Mouse (Mus musculus) liver, embryonic 14.5 days (tissue): ENCODE data around the gene Slc51b. TPM values are rescaled to one million over a fixed set of nuclear protein-coding genes. Genes with fewer than 3 reads are reported as not detected.
A peak's percentile ranks its signal among the peaks of the same experiment; 100 is the strongest.

ENCODE experiments used
- ATAC-seq: fragments of 200-750 bp; cut with Nextera tagmentation; 2 replicates; pipeline ENCODE4 v1.8.0; 2017; ENCODE audit warnings: moderate number of reproducible peaks, mild to moderate bottlenecking, moderate library complexity; ENCODE audit not compliant: insufficient read depth
- DNase-seq, 3 experiments: peaks; one replicate each; pipeline ENCODE4 v3.0.0-alpha.2; 2012 to 2013; ENCODE audit warnings: low read depth in 3 of 3, low spot score in 3 of 3
- H3K27ac ChIP-seq: fragments of 300-500 bp; sonication (generic); 2 replicates; pipeline ENCODE4 v1.5.1; 2014; ENCODE audit warnings: moderate library complexity, mild to moderate bottlenecking, control low read depth, inconsistent platforms
- H3K27me3 ChIP-seq: fragments of 300-500 bp; sonication (generic); 2 replicates; pipeline ENCODE4 v1.6.1; 2014; ENCODE audit warnings: mild to moderate bottlenecking, low read length, moderate library complexity; ENCODE audit not compliant: control insufficient read depth, insufficient read depth
- H3K36me3 ChIP-seq: fragments of 300-500 bp; sonication (generic); replicated peaks from 2 replicates; pipeline ENCODE4 v1.6.1; 2014; ENCODE audit warnings: low read depth; ENCODE audit not compliant: control insufficient read depth, insufficient read depth
- H3K4me1 ChIP-seq, 2 experiments: fragments of 200-500 bp in 1 of 2; fragments of 300-500 bp in 1 of 2; sonication (generic) in 1 of 2; replicated peaks; 2 replicates each; pipeline ENCODE4 v1.6.1; 2012 to 2014; ENCODE audit warnings: antibody characterized with exemption in 1 of 2, inconsistent platforms in 1 of 2, low read length in 1 of 2; ENCODE audit not compliant: control insufficient read depth in 2 of 2, insufficient read depth in 2 of 2
- H3K4me2 ChIP-seq: fragments of 300-500 bp; sonication (generic); 2 replicates; pipeline ENCODE4 v1.6.1; 2014; ENCODE audit warnings: low read depth, mild to moderate bottlenecking, control low read depth, moderate library complexity
- H3K4me3 ChIP-seq, 2 experiments: fragments of 200-500 bp in 1 of 2; fragments of 300-500 bp in 1 of 2; sonication (generic) in 1 of 2; 2 replicates each; pipeline ENCODE4 v1.5.1; 2012 to 2014; ENCODE audit warnings: low read depth in 2 of 2, low read length in 2 of 2, mild to moderate bottlenecking in 2 of 2, control low read depth in 1 of 2, inconsistent platforms in 1 of 2, moderate library complexity in 1 of 2; ENCODE audit not compliant: insufficient read depth in 1 of 2
- H3K9ac ChIP-seq: fragments of 300-500 bp; sonication (generic); replicated peaks from 2 replicates; pipeline ENCODE4 v1.6.1; 2014; ENCODE audit warnings: mild to moderate bottlenecking, control low read depth, moderate library complexity
- H3K9me3 ChIP-seq: fragments of 300-500 bp; sonication (generic); 2 replicates; pipeline ENCODE4 v1.6.1; 2016; ENCODE audit warnings: low read length, mixed read lengths; ENCODE audit not compliant: control insufficient read depth
- CTCF ChIP-seq: IDR thresholded peaks from 2 replicates; pipeline ENCODE4 v1.5.1; 2016; ENCODE audit warnings: antibody characterized with exemption, low read depth, control low read depth
- EP300 ChIP-seq: IDR thresholded peaks from 2 replicates; pipeline ENCODE4 v1.6.1; 2016; ENCODE audit warnings: antibody characterized with exemption, low read depth
- WGBS: fragments of 180-500 bp; shearing (Covaris S2); extraction: QIAGEN DNeasy Blood & Tissue Kit; methylation state at CpG from one replicate; pipeline ENCODE4 v1.1.7; 2014; ENCODE audit not compliant: insufficient replicate concordance; 5-methylcytosine and 5-hydroxymethylcytosine counted together
- polyA plus RNA-seq, 2 experiments: library from polyadenylated mRNA; depleted of rRNA in 1 of 2; stranded (reverse) in 1 of 2; unstranded in 1 of 2; fragments of >200 nt; fragmentation: Nextera tagmentation in 1 of 2; extraction: Ambion mirVana in 1 of 2; gene quantifications; 2 replicates each; pipeline versions ENCODE4 v1.2.1 to v1.2.3; 2012 to 2014

Slc51b gene
- polyA plus RNA-seq, 2 experiments, result 0.04 TPM; not detected in 1

GRCm38 (mm10) chr9:65435671-65436301, 13.0 kb upstream of the Slc51b start, which contains the start of gene Mtfmt:
TSS of gene Mtfmt (plus strand) at chr9:65435782.
- peak within 1 kb of the TSS; percentile 76 for H3K9ac ChIP-seq
- H3K27me3 ChIP-seq, result no peaks in the 10 kb centered on the region
- WGBS, result under 1% methylated on average over 54 of the region's 54 CpGs
- no peak within 1 kb of the TSS for H3K27ac ChIP-seq
- H3K9me3 ChIP-seq, result no peaks in the 10 kb centered on the region
- DNase-seq, result peak; percentile 85 to 92 (median 85)
- no peaks in the 10 kb centered on the region for H3K36me3 ChIP-seq
- ATAC-seq, result peak; percentile 93
- H3K4me3 ChIP-seq, result peak within 1 kb of the TSS; percentile 73 to 80
- peaks cover 4% of the 10 kb centered on the region in 2 experiments; a peak in 1 of 4 replicates for H3K4me1 ChIP-seq
- peak within 1 kb of the TSS; percentile 75 for H3K4me2 ChIP-seq
- TF ChIP-seq EP300 (no peak), CTCF (no peak)

DNA sequence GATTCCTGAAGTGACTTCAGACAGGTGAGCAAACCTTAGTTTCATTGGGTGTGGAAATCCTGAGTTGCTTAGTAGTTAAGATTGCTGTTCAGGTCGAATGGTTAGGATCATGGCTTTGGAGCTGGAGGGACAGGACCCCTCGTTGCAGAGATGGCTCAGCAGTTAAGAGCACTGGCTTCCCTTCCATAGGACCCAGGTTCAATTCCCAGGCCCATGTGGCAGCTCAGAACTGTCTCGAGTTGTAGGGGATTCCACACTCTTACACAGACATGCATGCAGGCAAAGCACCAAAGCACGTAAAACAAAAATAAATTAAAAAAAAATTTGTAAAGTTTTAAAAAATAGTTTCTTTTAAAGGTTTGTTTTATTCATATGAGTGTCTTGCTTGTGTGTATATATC, 12.5 kb upstream of the Slc51b start:
- Histone ChIP-seq H3K27ac (no peak overlapping the region), H3K4me2 (no peak overlapping the region; the same call in 1 of the 2 replicates), H3K9me3 (no peaks in the 10 kb centered on the region), H3K36me3 (no peaks in the 10 kb centered on the region), H3K27me3 (no peaks in the 10 kb centered on the region), H3K4me1 (peaks cover 4% of the 10 kb centered on the region in 2 experiments; a peak in 1 of 4 replicates), H3K4me3 (no peak overlapping the region), H3K9ac (no peak overlapping the region)
- no peak for TF ChIP-seq EP300
- no peak for TF ChIP-seq CTCF
- ATAC-seq, result no peak
- WGBS, result 62% methylated on average over 4 of the region's 4 CpGs
- DNase-seq, result no peak

DNA sequence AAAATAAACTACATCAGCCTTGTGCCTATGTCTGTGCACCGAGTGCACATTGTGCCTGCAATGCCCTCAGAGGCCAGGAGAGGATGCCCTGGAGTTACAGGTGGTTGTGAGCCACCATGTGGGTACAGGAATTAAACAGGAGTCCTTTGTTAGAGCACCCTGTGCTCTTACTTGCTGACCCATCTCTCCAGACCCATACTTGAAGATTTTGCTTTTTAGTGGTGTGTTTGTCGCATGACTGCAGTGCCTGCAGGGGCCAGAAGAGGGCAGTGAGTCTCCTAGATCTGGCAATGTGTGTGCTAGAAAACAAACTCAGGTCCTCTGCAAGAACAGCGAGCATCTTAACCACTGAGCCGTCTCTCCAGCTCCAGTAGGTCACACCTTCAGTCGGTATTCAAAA, 11.4 kb upstream of the Slc51b start:
- Histone ChIP-seq H3K4me1 (peaks cover 4% of the 10 kb centered on the region in 2 experiments; a peak in 1 of 4 replicates), H3K27ac (no peak overlapping the region), H3K9me3 (no peaks in the 10 kb centered on the region), H3K4me2 (no peak overlapping the region), H3K36me3 (no peaks in the 10 kb centered on the region), H3K27me3 (no peaks in the 10 kb centered on the region), H3K4me3 (no peak overlapping the region), H3K9ac (no peak overlapping the region)
- TF ChIP-seq EP300, result no peak
- peak; percentile 88 for TF ChIP-seq CTCF
- DNase-seq (peak; percentile 36 to 46 (median 45)), ATAC-seq (no peak)
- WGBS, result 41% methylated on average over 5 of the region's 5 CpGs

GRCm38 (mm10) chr9:65432236-65432635, 9.5 kb upstream of the Slc51b start:
- DNase-seq, result peak; percentile 52 to 63 (median 57)
- WGBS, result 1% methylated on average over 3 of the region's 3 CpGs
- no peak overlapping the region for H3K9ac ChIP-seq
- no peaks in the 10 kb centered on the region for H3K27me3 ChIP-seq
- no peak overlapping the region for H3K4me3 ChIP-seq
- TF ChIP-seq EP300, result no peak
- peak; percentile 92 for TF ChIP-seq CTCF
- H3K27ac ChIP-seq, result no peak overlapping the region
- no peaks in the 10 kb centered on the region for H3K9me3 ChIP-seq
- peaks cover 4% of the 10 kb centered on the region in 2 experiments; a peak in 1 of 4 replicates for H3K4me1 ChIP-seq
- no peak overlapping the region for H3K4me2 ChIP-seq
- ATAC-seq, result no peak
- H3K36me3 ChIP-seq, result no peaks in the 10 kb centered on the region

- 86% methylated on average over 5 of the region's 5 CpGs for WGBS
- Histone ChIP-seq H3K4me2 (no peak overlapping the region), H3K27me3 (no peaks in the 10 kb centered on the region), H3K4me3 (no peak overlapping the region), H3K9ac (no peak overlapping the region), H3K9me3 (no peaks in the 10 kb centered on the region), H3K27ac (no peak overlapping the region), H3K36me3 (no peaks in the 10 kb centered on the region), H3K4me1 (0 out of 4 replicates have a peak, but pooled peaks cover 0 to 2% of the 10 kb centered on the region in 2 experiments)
- ATAC-seq (no peak), DNase-seq (no peak)
- no peak for TF ChIP-seq EP300
- TF ChIP-seq CTCF, result no peak
These were observed 8.2 kb upstream of the Slc51b start for GRCm38 (mm10) chr9:65430921-65431320.
